ENCODE assay signal across 18 mouse cellular contexts in the genomic region with DNA sequence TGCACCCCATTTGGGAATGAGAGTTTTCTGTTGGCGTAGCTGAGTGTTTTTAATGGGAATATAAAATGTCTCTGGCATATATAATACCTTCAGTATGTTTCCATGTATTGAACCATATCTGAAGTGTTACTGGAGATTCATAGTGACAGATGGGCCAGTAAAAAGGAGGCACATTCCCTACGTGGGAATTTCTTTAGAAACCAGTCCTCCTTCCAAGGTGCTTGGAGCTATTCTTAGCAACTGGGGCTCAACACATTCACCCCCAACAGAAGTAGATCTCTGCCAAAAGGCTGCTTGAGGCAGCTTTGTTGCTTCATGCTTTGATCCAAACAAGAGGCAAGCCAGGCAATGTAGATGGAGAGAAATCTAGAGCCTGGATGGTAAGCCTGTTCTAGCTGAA.
DNase-seq lines count a peak whose midpoint lies in the region; ATAC-seq lines count a peak whose summit lies in the region.
"Had no signal": no experiment of that assay in that cellular context is flagged by ENCODE, and none has a peak within 500 bp of the region (broad histone marks: within the 10 kb centered on the region; RNA-seq: fewer than 3 reads in every experiment).

No protein-coding gene starts in this region.

- no peaks in the 10 kb centered on the region for H3K4me1 ChIP-seq in midbrain, embryonic 14.5 days (ENCODE audit: control insufficient read depth, insufficient read depth, low read length)
- H3K4me1 ChIP-seq: liver, embryonic 13.5 days; lung, embryonic 15.5 days; midbrain, embryonic 12.5 days had no signal

- H3K9ac ChIP-seq in midbrain, embryonic 14.5 days (replicated peaks; ENCODE audit: low read length), result no peak overlapping the region
- H3K9ac ChIP-seq: liver, embryonic 13.5 days; lung, embryonic 15.5 days; midbrain, embryonic 12.5 days had no signal

- 76% methylated on average over 2 of the region's 2 CpGs for WGBS in midbrain, embryonic 14.5 days

- H3K36me3 ChIP-seq in midbrain, embryonic 14.5 days (ENCODE audit: control insufficient read depth, insufficient read depth, low read length), result no peaks in the 10 kb centered on the region
- H3K36me3 ChIP-seq: liver, embryonic 13.5 days; lung, embryonic 15.5 days; midbrain, embryonic 12.5 days had no signal

- H3K27me3 ChIP-seq in midbrain, embryonic 14.5 days (ENCODE audit: control insufficient read depth, insufficient read depth, low read length), result no peaks in the 10 kb centered on the region
- H3K27me3 ChIP-seq: liver, embryonic 13.5 days; lung, embryonic 15.5 days; midbrain, embryonic 12.5 days had no signal

- no peak overlapping the region for H3K27ac ChIP-seq in midbrain, embryonic 14.5 days (replicated peaks; ENCODE audit: low read depth, low read length)
- H3K27ac ChIP-seq: liver, embryonic 13.5 days; lung, embryonic 15.5 days; macrophage; midbrain, embryonic 12.5 days; stomach, postnatal 0 days had no signal

- ATAC-seq in midbrain, embryonic 14.5 days (ENCODE audit: low FRiP score, low TSS enrichment), result no peak

- no peak overlapping the region for H3K4me2 ChIP-seq in midbrain, embryonic 14.5 days (ENCODE audit: low read length)
- H3K4me2 ChIP-seq: liver, embryonic 13.5 days; lung, embryonic 15.5 days; midbrain, embryonic 12.5 days had no signal

- no peaks in the 10 kb centered on the region for H3K9me3 ChIP-seq in midbrain, embryonic 14.5 days (ENCODE audit: control insufficient read depth, low read length)
- H3K9me3 ChIP-seq: liver, embryonic 13.5 days; lung, embryonic 15.5 days; midbrain, embryonic 12.5 days had no signal

- DNase-seq in frontal cortex, adult 2 months (ENCODE audit: extremely low spot score in 1 of 2, low spot score in 1 of 2), result peak; percentile 35 to 59
- no peak for DNase-seq in frontal cortex, postnatal 14 days (ENCODE audit: low spot score in 2 of 2)
- DNase-seq in right cerebral cortex, adult 2 months (ENCODE audit: low spot score in 2 of 2), result peak; percentile 22 to 31
- DNase-seq in right cerebral cortex, postnatal 4 days, result no peak
- DNase-seq in left cerebral cortex, adult 9 months (ENCODE audit: low spot score in 2 of 2), result peak; percentile 10 to 44
- DNase-seq in telencephalon, adult 2 months (ENCODE audit: low read depth, low spot score), result peak; percentile 83
- DNase-seq in midbrain, embryonic 14.5 days, result no peak
- DNase-seq in cerebellum, adult 9-10 months, result no peak
- DNase-seq: cerebellum, adult 11 months; cerebellum, postnatal 25 days; gastrocnemius, postnatal 36 days; liver, embryonic 13.5 days; thymus, postnatal 36 days had no signal

- no peak overlapping the region for H3K4me3 ChIP-seq in midbrain, embryonic 14.5 days (replicated peaks; ENCODE audit: low read depth, low read length)
- H3K4me3 ChIP-seq: liver, embryonic 13.5 days; lung, embryonic 15.5 days; midbrain, embryonic 12.5 days; myocyte had no signal

Comparison
In these comparisons a context has a peak if more than half of its experiments do, and no peak if none do; other contexts are left out.
1. DNase-seq: peak in frontal cortex, adult 2 months (2 of 2), right cerebral cortex, adult 2 months (2 of 2), left cerebral cortex, adult 9 months (2 of 2) and telencephalon, adult 2 months (single experiment); none in frontal cortex, postnatal 14 days (0 of 2), right cerebral cortex, postnatal 4 days (single experiment), midbrain, embryonic 14.5 days (single experiment) and cerebellum, adult 9-10 months (single experiment).